Mouse (Mus musculus) frontal cortex, postnatal 36 days (tissue): Measurements from ENCODE around the gene E130114P18Rik.
A peak's percentile ranks its signal among the peaks of the same experiment; 100 is the strongest.

Experiments used
- DNase-seq, 2 experiments: peaks; one replicate each; pipeline ENCODE4 v3.0.0; 2022; ENCODE audit warnings: low spot score in 2 of 2

Gene E130114P18Rik

DNA sequence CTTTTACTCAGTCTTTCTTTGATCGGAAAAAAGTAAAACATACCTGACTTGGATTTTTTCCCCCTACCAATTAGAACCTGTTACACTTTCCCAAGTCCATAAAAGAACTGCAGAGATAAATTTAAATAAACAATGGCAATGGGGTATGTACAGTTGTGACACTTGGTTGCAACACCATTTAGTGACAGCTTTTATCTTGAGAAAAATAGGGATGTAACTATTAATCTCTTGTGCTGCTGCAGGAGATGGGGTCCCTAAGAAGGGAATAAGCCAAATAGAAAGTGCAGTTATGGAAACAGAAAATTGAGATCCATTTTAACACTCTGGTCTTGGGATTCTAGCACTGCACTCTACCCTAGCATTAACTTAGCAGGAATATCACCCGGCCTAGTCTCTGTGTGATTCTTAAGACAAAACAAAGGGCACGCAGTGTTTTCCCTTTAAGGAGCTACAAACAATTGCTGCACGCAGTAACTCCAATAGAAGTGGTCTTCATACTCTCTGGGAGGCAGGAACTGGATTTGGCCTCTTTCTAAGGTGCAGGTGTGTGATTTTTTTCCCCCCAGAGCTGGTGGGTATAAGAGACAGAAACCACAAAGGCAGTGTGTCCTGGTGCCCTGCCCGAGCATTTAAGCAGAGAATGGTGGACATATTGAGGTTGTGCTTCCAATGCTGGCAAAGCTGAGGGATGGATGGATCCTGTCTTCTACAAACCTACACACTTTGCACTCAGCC, 25.4 kb downstream of the E130114P18Rik start:
- DNase-seq = no peak

DNA sequence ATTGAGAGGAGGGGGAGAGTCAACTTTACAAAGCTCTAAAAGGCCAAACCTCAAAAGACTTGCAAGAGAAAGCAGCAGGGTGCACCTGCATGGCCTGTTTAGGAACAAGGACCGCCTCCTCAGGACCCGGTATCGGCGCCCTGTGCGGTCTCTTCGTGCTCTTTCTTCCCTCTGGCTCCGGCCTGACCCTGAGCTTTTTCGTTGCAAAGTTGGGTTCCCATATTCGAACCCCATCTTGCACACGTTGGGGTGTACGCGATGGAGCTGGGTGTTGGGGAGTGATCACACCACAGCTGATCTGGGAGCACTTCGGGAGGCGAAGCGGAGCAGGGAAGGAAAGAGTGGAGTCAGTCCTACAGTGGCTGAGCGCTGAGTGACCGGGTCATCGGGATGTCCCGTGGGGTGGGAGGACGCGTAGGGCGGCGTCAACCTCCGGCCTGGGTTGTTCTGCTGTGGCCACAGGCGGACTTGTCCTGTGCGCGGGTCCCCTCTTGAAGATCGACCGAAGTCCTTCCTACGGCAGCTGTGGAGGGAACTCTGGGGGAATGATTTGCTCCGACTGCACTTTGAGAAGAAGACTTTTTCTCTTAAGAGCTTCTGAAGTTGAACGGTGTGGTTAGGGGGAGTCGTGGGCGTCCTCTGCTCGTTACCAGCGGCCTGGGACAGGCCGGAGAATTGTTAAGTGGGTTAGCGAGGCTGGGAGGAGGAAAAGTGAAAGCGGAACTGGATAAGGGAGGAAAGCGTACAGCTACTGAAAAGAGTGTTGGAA, 26.2 kb downstream of the E130114P18Rik start:
- peak in 1 of 2 experiments; percentile 37 for DNase-seq

DNA sequence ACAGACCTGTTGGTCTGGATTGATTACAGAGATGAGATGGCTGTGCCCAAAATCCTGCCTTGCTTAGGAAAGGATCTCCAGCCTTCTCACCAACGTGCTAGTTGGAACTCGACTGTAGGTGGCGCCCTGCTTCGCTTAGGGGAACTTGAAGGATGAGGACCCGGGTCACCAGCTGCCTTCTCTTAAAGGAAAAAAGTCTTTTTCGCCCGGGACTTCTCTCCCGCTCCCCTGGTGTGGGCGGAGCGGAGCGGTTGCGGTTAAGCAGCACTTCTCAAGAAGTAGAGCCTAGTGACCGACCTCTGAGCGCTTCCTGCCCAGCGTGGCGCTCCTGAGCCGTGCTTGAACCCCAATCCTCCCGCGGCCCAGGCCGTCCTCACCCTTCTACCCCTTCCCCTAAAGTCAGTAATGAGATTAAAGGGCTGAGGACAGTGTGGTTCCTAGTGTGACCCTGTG, 26.8 kb downstream of the E130114P18Rik start:
- DNase-seq = peak; percentile 86 to 91

DNA sequence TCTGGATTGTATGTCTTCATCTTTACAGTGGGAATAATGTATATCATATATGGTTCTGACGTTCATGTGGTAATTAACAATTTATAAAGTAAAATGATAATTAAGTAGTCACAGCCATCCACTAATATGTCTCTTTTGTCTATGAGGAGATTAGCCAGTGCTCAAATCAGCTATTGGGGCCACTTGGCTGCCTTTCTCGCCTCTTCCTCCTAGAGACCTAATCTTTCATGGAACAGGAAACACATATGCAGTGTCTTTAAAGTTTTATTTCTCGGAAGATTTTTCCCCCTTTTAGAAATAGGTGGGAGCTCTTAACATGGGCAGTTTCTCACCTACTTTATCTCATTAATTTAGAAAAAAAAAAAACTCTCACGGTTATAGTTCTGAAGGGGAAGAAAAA, 27.5 kb downstream of the E130114P18Rik start:
- DNase-seq = no peak

DNA sequence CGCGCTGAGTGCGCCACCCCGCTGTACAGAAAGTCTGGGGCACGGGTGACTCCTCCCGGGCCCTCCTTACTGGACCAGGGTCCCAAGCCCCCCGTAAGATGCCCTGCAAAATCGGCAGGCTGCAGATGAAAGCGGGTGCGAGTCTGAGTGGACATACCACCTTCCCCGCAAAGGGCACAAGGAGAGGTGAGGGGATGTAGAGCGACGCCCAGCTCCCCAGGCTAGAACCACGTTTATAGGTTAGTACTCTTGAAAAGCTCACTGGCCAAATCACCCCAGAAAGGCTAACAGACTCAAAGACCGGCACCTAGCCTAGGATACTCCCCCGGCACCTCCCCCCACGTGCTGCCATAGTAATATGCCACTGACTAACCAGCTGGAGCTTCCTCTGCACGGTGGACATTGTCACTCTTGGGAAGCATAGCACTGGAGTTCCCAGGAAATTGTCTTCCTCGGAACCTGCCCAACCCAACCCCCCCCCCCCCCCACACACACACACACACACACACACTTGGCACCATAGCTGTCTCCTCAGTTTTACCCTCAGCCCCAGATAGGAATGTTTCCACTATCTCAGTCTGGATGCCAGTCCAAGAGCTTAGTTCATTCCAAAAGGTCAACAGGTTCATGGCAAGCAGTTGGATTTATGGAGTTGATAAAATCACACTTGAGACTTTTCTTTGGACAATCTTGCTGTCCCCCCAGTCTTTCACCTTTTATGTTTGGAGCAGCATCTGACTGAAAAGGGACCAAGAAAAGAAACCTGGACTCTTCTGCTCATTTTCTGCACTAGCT, 31.6 kb downstream of the E130114P18Rik start:
- DNase-seq = no peak

DNA sequence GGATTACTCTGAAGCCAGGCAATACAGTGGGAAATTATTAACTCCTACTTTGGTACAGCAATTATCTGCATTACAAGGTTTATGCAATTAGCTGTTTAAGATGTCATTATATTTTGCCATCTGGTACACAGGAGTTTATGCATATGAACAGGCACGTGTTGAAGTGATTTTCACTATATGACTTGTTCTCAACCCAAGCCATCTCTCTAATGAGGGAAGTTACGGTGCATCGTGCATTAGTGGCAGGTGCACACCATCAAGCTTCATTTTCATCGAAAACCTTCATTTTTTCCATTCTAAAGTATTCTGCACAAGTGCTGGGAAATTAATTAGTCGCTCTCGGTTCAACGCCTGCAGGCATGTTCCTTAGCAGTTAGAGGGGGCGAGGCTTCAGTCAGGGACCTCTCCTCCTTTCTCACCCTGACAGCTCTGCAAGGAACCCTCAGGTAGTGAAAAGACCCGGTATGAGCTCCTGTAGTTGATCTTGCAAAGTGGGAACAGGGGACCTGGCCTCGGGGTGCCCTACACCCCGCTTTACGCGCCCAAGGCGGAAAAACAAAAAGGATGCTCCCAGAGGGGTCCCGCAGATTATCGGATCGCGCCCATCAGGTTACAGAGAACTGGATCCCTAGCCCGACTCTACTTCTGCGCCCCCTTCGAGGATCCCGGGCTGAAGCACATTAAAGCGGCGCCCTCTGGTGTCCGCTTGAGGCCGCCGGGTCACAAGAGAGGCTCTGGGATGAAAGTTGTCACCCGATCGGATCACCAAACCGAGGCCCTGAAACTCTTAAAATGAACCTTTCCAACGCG, 32.4 kb downstream of the E130114P18Rik start:
- DNase-seq = peak; percentile 61 to 72

DNA sequence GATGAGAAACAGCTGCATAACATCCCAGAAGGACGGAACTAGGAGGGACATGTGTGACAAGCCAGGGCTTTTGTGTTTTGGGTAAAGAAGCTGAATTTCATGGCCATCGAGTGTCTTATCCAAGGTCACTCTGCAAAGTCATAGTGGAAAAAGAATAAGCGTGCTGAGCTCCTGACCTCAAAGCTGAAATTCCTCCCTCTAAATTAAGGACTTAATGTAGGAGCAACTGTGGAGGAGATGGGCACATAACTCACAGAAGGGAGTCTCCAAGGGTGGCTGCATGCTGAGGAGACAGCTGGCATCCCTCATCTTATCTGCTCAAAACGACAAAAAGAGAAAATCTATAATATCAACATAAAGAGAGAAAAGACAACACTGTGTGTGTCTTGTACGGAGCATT, 33.9 kb downstream of the E130114P18Rik start:
- no peak for DNase-seq

DNA sequence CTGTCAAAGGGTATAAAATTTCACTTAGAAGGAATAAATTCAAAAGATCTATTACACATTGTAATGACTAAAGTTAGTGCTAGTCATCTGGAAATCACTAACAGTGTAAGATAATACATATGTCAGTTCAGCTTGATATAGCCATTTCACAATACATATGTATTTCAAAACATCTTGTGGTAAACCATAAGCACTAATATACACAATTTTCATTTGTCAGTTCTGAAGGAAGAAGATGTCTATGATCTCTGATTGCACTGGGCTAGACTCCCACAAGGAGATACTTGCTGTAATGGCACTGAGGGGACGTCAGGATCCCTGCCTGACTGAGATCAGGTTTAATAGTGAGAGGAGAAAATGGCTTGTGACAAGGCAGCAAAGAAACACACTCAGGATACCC, 44.5 kb downstream of the E130114P18Rik start:
- DNase-seq = no peak

DNA sequence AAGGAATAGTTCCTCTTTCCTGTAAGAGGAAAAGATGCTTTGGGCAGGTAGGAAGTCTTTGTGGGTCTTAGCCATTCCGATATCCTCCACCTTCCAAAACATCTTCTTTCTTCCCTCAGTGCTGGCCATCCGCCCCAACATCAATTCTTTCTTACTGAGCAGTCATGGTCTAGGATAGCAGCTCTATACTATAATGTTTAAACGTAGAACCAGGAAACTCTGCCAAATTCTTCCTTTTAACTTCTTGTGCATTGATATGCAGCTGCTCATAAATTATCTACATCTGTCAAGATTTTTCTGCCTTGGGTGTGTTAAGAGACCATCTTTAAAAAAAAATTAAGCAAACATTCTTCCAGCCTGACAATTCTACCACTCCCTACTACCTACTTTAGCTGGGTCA, 47.5 kb downstream of the E130114P18Rik start:
- no peak for DNase-seq

DNA sequence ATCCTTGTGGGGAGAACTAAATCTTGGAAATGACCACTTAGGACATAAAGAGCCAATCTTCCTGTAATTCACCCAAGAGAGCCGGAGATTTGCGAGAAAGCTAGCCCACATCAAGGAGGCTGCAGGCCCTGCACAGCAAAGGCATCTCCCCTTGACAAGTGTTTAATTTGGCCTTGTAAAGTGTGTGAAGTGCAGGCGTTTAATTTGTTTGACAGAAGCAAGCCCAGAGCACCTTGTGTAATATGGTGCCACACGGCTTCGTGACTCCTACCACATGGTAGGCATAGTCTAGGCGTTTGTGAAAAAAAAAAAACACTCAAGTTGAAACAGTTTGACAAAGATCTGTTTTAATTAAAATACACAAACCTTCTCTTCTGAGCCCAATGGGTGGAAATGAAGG, 47.9 kb downstream of the E130114P18Rik start:
- DNase-seq = no peak

DNA sequence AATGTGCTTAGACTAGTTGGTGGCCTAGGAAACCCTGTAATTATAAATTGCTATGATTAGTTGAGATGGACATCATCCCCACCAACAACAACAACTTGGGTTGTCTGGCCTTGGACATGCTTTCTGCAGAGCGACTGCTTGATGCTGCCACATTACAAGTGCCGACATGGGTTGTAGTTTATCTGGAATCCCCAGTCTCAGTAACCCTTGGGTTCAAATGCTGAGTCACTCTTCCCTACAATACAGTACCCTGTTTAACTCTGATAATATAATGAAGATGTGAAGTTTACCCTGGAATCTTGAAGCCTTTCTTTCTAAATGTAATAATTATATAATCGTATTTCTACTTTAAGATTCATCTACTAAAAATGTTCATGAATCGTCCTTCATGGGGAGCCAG, 49.4 kb downstream of the E130114P18Rik start:
- no peak for DNase-seq

DNA sequence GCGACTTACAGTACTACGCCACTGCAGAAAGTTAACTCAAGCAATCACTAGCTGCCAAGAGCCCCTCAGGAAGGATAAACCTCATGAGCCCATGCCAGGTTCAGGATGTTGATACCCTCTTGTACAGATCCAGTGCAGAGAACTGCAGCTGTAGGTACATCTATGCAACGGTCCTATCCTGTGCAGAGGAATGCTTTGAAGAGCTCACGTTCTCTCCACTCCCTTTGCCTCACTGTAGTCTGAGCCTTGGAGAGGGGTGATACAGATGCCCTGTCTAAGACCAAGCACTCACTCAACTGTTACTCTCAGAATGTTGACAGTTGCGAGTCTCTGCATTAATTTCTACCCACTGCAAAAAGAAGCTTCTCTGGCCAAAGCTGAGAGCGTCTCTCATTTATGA, 54.5 kb downstream of the E130114P18Rik start:
- DNase-seq = no peak

DNA sequence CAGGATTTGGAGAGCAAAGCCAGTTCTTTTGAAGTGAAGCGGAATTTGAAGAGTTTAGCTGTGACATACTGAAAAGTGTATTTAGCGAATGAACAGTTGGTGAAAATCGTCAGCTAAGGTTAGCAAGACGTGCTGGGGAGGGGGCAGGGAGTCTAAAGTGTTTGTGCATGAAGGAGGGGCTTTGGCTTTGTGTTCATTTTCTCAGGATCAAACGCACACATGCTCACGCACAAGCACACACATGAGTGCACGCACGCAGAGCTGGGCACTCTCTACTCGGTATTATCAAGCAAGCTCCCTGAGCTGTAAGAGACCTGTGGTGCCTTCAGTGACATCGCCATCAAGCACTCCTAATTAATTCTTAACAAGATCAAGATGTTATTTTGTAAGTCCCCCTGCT, 55.2 kb downstream of the E130114P18Rik start:
- DNase-seq = no peak

DNA sequence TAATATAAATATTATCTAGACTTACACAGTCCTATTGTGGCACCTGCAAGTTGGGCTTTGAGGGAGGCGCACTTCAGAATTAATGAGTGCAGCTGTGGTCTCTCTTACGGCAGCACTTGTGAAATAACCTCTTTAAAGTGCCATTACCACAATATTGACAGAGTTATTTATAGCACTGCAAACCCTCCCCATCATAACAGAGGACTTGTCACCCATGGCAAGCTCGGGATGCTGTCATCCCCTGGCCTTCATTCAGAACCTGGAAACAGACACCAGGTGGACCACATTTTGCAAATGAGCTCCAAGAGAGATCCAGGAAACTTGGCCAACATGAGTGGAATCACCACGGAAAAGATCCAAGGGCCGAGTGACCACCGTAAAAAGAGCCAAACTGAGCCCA, 63.3 kb downstream of the E130114P18Rik start:
- DNase-seq = no peak

DNA sequence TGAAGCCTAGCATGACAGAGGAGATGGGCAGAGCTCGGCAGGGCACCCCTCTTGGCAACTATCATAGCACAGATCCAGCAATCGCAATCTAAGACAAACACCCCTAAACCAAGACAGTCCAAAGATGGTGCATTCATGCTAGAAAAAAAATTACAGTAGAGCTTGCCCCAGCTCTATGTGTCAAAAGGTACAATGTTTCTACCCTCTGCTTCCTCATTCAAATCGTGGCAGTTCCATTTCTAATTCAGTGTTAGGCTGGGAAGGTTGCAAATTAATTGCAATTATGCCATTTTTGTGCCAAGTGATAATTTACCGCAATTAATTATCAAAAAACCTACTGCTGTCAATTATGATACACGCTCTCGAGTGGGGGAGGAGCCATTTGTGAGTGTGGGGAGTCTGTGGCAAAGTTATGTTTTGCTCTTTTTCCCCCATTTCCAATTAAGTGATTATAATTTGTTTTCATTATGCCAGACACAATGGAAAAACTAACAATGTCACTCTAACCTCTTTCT, 63.7 kb downstream of the E130114P18Rik start:
- DNase-seq = no peak

DNA sequence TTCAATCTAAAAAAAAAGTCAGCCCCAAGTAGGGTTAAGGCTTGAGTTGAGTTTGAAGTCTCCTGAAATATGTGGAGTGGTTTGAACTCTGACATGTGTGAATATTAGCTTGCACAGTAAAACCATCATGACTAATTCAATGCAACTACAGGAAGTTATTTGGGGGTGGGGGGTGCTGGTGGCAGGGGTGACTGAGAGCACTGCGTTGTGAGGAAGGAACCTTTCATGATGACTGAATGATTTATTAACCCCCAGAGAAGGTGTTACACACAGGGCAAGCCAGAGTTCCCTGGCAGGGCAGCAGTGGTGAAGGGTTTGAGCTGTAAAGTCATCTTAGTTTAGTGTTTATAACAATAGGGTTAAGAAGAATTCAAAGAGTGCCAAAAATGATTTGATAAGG, 65.3 kb downstream of the E130114P18Rik start:
- DNase-seq = no peak

DNA sequence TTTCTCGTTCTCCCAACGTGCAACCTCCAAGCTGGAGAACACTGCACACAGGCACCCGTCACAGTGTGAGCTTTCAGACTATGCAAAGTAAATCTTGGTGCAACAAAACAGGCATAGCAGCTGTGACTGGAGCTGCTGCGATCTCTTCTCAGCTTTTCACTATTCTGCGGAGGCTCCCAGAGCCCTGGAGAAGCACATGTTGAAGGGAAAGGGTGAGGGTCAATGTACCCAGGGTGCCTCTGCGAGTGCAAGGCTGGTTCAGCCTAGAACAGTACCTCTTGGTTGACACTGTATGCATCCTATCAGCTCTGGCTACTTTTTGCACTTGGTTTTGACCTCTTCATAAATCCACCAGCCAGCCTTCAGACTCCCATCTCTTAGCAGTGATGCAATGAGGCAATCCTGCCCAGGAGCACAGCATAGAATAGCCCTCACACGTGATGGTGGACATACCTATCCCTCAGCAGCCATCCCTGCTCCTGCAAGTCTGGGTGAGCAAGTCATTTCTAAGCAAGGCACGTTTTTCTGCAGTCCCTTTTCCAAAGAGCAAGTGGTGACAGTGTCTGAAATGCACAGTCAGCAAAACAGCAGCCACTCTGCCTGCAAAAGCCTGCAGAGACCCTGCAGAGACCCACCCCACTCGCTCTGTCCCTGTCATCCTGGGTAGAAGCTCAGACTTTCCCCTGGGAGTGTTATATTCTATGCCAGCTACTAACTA, 67.7 kb downstream of the E130114P18Rik start:
- DNase-seq = peak in 1 of 2 experiments; percentile 6

DNA sequence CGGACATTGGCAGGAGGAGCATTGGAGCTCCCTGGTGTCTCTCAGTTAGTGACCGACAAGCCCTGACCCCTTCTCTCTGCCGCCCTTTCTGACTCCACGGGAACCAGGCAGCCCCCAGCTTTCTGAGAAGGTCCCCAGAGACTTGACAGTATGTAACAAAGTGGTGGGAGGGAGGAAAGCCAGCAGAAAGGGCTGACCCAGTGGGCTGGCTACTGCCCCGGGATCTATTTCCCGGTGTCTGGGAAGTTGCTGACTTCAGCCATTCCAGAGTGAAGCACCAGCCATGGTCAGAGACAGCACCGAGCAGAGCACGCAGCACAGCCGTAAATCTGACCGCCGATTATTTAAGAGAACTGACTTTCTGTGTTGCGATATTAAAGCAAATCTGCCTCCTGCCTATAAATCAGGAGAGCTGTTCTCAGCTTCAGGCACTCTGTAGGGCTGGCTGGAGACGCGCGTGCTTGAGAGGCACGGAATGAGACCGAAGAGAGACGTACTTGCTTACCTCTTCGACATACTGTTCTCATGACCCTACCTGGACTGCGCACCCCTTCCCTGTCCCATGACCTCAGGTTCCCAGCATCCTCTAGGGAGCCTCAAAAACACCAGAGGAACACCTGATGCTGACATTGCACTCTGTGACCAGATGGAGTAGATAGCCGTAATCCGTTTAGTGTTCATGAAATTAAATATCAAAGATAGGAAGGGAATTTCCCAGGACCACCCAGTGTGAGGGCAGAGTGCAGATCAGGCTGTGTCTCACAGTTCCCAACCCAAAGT, 70.3 kb downstream of the E130114P18Rik start:
- DNase-seq = no peak

DNA sequence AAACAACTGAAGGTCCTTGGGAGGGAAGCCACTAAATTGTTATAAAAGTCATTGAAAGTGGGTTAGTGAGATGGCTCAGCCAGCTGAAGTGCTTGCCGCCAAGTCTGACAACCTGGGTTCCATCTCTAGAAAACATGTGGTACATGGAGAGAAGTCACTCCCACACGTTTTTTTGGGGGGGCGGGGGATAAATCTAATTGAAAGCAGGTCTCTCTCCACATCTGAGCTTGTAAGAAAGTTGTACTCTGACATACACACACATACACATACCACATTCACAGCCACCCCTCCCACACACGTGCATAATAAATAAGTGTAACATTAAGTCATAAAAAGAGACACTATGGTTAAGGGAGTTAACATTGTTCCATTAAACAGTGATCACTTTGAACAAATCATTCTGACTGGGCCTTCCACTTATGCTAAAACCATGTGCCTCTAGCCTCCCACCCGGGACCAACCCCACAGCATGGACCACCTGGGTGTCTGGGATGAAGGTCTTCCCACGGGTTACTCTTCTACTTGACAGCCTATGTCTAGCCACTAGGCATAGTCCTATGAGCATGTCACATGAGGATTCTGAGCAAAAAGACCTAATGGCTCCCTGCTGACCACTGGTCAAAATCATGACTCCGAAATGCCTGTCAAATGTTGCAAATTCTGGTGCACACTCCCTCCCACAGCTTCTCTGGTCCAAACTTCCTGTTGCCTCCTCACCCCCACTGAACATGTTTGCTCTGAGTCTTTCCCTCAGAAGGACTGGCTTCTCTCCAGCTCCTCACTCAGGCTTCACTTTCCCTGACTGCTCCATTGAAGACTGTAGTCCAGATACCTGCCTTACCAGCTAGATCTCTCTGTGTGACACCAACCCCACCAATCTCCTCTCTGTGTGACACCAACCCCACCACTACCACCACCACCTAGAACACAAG, 80.9 kb downstream of the E130114P18Rik start:
- DNase-seq = no peak
